Mouse (Mus musculus): ENCODE results near the gene Tbl3.
"Not testable (repeated sequence)": the region's sequence is repeated elsewhere in the genome, so short reads cannot be mapped to it uniquely, and the experiment has no call there.

The Tbl3 gene

DNA sequence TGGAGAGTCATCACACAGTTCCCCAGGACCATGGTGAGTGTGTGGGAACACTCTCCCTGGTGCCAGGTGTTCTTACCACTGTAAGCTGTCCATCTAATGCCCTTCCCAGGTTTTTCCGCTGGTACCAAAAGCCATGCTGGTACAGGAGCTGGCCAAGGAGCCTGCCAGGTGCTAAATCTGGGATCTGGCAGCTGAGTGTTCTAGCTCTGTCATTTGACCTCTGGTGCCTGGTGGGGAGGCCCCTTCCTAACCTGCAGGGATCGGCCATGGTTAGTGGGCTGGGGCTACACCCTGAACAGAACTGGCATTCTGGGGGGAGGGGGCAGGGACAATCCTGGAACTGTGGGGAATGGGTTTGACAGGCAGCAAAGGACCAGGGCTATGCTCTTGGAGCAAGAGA, 20.2 kb upstream of the Tbl3 start, which contains the start of gene Rpl3l:
TSS of gene Rpl3l (plus strand) at position 203 of the 400 bp plus-strand sequence.
- peak; percentile 58 to 66 for DNase-seq (ENCODE audit: low spot score in 2 of 2)

DNA sequence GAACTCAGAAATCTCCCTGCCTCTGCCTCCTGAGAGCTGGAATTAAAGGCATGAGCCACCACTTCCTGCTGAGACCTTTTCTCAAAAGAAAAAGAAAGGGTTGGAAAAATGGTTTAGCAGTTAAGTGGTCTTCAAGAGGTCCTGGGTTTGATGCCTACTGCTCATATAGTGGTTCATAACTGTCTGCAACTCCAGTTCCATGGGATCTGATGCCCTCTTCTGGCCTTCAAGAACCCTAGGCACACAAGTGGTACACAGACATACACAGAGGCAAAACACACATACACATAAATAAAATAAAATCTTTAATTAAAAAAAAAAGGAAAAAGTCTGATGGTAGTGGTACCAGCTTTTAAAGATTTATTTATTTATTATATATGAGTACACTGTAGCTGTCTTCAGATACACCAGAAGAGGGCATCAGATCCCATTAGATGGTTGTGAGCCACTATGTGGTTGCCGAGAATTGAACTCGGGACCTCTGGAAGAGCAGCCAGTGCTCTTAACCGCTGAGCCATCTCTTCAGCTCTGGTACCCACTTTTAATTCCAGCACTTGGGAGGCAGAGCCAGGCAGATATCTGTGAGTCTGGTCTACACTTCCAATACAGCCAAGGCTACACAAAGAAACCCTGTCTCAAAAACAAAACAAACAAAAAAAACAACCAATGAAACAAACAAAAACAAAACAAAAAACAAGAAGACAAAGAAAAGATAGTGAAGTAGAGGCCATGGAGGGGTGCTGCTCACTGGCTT, 18.4 kb upstream of the Tbl3 start:
- no peak for DNase-seq (ENCODE audit: low spot score in 2 of 2)

DNA sequence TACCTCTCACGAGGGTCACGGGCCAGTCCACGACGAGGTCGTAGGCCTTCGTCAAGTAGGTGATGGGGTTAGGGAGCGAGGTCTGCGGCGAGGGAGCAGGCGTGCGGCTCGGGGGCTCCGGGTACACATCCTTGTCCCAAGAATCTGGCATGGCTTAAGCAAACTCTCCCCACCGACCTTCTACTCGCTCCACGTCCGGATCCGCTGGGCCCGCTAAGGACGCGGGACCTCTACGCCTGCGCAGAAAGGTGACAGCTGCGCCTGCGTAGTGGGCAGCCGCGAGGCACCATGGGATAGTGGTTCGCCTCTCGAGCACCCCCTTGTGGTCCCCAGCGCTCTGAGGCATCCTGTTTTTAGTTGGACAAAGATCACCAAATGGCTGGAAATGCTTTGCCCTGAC, 16.7 kb upstream of the Tbl3 start, which contains the start of gene Ndufb10:
TSS of gene Ndufb10 (minus strand) at position 295 of the 400 bp plus-strand sequence.
- DNase-seq (ENCODE audit: low spot score in 2 of 2): peak; percentile 93 to 96

DNA sequence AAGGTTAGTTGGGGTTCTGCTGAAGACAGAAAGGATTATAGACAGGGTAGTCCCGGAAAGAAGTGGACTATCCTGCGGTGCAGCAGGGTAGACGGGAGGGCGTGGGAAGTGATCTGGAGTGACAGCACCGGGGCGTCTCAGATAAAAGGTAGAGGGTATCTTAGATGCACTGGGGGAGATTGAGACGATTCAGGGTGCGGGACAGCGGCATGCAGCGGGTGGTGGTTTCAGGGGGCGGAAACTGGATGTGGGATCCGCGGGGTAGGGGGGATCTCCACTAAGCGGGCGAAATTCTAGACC, 16.4 kb upstream of the Tbl3 start:
- no peak for DNase-seq (ENCODE audit: low spot score in 2 of 2)

DNA sequence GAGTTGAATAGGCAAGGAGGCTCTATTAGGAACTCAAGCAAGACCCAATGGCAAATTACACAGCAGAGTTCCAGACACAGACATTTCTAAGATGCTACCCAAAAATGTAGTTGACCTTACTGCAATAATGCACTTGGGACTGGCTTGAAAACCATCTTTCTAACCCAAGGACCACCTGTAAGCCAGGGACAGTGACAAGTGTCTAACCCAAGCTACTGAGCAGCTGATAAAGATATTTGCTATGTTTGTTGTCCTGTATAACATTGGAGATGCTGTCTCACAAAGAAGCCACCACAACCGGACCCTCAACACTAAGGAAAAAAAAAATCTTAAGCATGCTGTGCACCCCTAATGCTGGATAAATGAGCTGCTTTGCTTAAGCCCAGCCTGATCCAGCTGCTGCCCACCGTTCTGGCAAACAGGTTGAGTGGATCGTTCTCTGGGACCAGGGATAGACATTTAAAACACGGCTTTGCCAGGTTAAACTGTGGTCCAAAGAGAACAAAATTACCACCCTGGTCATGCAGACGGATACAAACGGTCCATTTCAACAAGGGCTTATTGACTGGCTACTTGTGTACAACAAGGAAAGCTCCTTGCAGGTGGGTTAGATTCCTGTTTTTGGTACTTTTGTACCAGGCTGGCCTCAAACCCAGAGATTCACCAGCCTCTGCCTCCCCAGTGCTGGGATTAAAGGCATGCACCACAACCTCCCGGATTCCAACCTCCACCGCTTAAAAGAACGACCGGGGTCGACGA, 15.8 kb upstream of the Tbl3 start:
- no peak for DNase-seq (ENCODE audit: low spot score in 2 of 2)

DNA sequence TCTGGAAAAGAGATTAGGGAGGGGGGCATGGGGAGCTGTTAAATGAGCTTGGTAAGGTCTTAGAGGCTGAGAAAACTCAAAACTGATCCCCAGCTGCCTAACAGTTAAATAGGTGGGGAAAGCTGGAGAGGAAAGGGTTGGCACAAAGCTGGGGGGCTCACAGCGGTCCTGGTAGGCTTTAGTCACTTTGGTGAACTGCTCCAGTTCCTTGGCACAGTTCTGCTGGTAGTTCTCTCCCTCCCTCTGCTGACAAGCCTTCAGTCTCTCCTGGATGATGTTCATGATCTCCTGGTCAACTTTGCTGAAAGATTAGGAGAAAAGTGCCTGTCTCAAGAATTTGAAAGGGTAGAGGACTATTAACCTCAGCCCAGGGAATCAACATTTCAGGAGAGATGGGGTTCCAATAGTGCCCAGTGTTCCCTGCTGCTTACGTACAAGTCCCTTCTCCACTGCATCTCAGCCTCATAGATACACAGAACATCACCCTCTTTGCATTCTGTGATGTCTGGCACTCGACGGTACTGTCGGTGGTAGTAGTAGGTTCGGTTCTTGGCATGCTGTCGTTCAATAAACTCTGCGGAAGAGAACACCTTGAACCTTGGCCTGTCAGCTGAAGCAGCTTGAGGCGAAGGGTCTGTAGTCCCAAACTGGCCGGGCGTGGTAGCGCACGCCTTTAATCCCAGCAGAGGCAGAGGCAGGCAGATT, 14.9 kb upstream of the Tbl3 start:
- no peak for DNase-seq (ENCODE audit: low spot score in 2 of 2)

DNA sequence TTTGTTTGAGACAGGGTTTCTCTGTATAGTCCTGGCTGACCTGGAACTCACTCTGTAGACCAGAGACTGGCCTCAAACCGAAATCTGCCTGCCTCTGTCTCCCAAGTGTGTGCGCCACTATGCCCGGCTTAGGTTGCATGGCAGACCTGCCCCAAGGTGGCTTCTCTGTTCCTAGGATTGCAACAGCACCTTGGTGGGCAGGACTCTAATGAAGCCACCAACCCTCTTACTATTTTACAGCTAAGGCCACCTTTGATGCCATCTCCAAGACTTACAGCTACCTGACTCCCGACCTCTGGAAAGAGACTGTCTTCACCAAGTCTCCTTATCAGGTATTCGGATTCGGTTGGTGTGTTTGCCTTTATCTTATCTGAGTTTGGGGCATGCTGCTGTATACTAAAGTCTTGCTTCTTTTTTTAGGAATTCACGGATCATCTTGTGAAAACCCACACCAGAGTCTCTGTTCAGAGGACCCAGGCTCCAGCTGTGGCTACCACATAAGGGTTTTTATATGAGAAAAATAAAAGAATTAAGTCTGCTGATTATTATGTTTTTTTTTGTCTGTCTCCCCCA, 14.0 kb upstream of the Tbl3 start:
- not testable (repeated sequence) for DNase-seq (ENCODE audit: low spot score in 2 of 2)

DNA sequence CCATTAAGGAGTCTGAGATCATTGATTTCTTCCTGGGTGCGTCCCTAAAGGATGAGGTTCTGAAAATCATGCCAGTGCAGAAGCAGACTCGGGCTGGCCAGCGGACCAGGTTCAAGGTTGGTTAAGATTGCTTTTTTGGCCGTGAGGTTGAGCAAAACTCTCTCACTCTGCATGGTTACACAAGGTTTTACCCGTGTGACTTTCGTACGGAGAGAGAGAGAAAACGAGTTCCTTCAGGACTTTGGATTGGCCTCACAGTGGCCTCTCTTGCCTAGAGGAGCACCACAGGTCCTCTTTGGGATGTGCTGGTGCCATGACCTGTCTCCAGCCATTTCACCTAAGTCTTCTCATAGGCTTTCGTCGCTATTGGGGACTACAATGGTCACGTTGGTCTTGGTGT, 13.2 kb upstream of the Tbl3 start:
- DNase-seq (ENCODE audit: low spot score in 2 of 2): not testable (repeated sequence)

DNA sequence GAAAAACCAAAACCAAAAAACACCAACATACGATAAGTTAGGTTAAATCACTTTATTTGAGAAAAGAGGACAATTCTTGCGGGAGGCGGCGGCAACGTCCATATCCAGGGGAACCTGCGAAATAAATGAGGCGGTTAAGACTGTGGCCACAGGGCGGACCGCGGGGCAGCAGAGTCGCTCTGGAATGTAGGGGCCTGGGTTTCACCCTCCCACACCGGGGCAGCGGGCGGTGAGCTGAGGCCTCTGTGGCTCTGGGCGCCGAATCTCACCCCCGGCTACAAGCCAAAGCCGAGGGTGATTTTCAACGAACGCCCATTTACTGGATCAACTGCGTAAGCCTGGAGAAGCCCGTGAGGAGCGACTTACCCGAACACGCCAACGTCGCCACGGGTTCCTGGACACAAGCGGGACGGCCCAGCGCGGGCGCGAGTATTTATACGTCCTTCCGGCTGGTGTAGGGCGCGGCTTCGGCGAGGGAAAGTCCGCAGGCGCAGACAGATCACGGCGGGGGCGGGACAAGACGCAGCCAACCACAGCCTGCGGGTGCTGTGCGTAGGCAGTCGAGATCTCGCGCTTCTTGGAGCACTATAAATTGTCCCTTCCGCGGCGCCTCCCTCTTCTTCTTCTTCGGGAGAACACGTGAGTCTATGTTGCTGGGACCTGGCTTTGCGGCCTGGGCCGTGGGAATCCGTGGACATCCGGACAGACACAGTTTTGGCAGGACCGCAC, 12.2 kb upstream of the Tbl3 start:
- peak; percentile 97 to 98 for DNase-seq (ENCODE audit: low spot score in 2 of 2)

DNA sequence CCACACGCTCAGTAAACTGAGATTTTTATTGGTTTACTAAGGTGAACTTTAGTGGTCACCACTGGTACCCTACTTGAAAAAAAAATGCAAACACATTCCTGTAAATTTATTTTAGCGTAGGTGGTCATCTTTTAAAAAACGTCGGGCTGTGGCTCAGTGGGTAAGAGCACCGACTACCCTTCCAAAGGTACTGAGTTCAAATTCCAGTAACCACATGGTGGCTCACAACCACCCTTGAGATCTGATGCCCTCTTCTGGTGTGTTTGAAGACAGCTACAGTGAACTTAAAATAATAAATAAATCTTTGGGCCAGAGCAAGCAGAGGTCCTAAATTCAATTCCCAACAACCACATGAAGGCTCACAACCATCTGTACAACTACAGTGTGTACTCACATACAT, 11.5 kb upstream of the Tbl3 start:
- not testable (repeated sequence) for DNase-seq (ENCODE audit: low spot score in 2 of 2)

DNA sequence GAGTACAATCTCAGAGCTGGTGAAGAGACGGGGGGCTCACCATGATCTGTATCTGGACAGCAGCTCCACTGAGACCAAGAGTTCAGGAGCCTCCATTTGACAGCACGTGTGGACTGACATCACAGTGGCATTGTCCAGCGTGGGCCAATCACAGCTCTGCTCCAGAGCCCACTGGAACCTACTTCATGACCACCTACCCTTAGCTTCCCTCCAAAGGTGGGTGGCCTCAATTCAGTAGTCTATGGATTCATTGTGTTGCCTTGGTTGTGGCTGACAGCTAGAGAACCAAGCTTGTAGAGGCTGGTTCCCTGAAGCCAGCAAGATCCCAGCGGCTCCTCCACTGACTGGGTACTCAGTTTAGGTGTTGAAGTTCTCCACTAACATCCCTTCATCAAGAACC, 10.5 kb upstream of the Tbl3 start, which contains the start of the genes Rnf151 and Rps2:
TSS of gene Rnf151 (minus strand) at position 121 of the 400 bp plus-strand sequence.
TSS of gene Rps2 (plus strand) at position 174 of the 400 bp plus-strand sequence.
- no peak for DNase-seq (ENCODE audit: low spot score in 2 of 2)

DNA sequence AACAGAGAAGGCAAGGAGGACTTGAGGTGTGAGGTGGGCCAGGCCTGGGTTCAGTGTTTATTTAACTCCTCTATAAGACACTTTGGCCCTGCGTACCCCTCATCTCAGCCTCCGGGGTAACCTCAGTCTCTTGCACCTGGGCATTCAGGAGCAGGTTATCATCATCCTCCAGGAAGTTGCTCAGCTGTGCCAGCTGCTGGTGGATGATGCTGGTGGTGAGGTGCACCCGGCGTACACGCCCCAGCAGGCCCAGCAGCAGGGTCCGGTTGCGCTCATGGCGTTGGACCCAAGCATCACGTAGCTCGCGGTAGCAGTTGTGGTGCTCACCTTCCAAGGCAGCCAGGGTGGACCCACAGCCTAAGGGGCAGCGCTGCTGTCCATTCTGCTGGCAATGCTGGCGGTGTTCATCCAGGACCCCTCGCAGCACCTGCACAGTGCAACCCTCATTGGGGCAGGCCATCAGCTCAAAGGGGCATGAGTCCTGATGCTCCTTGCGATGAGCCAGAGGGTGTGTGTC, 8.8 kb upstream of the Tbl3 start:
- no peak for DNase-seq (ENCODE audit: low spot score in 2 of 2)

DNA sequence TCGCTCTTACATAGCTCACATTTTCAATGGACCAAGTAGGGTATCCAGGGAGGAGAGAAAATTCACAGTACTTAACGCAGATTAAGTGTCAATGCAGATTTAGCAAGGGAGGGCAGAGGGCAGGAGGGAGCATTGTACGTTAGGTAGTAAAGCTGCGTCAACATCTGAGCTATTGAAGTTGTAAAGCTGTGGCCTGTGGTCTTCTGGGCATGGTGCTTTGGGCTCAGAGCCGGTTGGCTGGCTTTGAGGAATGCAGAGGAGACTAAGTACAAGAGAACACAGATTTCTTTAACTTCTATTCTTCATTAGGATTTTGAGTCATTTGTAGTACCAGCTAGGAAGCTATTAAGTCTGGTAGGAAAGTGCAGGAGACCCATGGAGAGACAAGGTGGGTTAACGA, 8.1 kb upstream of the Tbl3 start:
- no peak for DNase-seq (ENCODE audit: low spot score in 2 of 2)

DNA sequence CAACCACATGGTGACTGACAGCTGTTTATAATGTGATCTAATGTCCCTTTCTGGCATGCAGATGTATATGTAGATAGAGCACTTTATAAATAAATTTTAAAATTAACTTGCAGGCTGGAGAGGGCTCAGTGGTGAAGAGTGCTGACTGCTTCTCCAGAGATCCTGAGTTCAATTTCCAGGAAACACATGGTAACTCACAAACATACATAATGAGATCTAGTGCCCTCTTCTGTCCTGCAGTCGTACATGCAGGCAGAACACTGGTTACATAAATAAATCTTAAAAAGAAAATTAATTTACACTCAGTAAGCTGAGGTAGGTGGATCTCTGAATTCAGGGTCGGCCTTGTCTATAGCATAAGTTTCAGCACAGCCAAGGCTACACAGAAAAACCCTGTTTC, 1.2 kb upstream of the Tbl3 start:
- no peak for DNase-seq (ENCODE audit: low spot score in 2 of 2)

DNA sequence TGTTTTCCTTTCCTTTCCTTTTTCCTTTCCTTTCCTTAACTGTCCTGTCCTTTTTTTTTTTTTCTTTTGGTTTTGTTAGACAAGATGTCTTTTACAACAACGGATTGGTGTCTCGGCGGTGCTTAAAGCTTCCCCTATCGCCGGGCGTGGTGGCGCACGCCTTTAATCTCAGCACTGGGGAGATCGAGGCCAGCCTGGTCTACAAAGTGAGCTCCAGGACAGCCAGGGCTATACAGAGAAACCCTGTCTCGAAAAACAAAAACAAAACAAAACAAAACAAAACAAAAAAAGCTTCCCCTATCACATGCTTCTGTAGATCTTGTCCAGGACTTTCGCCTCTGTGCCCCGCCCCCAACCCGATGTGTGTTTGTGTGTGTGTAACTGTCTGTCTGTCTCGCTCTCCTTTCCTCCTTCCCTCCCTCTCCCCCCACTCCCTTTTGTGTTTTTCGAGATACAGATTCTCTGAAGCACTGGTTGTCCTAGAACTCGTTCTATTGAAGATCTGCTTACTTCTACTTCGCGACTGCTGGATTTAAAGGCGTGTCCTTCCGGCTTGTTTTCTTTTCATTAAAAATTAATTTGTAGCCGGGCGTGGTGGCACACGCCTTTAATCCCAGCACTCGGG, 453 bp upstream of the Tbl3 start:
- no peak for DNase-seq (ENCODE audit: low spot score in 2 of 2)

DNA sequence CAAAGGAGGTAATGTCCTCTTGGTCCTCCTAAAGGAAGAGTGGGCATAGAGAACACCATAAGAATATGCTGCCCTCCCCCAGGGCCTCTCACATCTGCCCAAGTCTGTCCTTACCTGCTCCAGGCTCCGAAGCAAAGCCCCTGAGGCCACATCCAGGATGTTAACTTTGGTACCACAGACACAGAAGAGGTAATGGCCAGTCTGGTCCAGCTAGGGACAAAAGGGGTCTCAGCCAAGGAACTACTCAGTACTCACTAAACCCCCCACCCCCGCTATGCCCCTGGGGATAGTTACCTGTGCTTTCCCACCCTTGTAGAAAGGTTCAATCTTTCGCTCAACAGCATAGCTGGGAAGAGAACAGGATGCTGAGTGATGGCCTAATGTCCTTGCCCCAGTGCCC, 1.6 kb downstream of the Tbl3 start:
- no peak for DNase-seq (ENCODE audit: low spot score in 2 of 2)

DNA sequence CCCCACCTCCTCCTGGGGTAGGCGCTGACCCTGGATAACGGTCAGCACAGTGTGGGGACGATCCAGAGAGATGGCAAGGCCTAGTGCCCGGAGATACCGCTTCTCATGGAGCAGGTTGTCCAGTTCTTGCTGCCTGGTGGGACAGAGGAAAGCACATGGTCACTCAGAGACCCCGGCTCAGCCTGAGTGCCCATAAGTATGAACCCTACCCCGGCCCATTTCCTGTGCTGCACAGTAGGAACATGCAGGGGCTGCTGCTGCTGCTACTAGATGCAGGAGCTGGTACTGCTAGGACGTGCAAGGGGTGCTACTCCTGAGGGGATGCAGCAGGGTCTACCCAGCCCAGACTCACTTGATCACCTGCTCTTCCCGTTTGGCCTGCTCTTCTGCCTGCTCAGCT, 6.2 kb downstream of the Tbl3 start:
- DNase-seq (ENCODE audit: low spot score in 2 of 2): no peak

DNA sequence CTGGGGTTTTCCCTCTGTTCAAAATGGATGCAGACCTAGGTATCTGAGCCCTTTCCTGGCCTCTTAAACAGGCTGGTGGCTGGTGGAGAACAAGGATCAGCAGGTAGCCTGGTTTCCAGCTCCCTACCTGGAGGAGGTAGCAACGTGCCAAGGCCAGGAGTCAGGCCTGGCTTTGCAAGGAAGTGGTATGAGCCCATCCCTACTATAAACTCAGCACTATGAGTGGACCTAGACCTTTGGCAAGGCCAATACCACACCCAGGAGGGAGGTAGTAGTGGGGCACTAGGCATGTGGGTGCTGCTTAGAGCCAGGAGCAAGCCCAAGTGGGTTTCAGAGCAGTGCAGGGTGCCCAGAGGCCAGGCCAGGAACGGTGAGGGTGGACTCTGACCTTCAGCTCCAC, 8.0 kb downstream of the Tbl3 start:
- no peak for DNase-seq (ENCODE audit: low spot score in 2 of 2)

DNA sequence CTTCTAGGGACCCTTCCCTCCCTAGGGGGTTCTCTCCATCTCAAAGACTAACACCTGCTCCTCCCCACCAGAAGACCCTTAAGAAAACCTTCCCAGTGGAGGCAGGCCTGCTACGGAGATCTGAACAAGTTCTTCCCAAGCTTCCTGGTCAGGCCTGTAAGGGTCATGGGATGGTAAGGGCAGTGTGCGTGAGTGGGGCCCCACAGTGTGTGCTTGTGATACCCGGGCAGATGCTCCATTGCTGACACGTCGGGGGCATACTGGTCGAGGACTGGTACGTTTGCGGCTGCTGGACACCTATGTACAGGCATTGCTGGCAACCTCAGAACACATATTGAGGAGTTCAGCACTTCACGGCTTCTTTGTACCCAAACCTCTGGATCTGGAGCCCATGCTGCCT, 8.7 kb downstream of the Tbl3 start:
- DNase-seq (ENCODE audit: low spot score in 2 of 2): no peak

DNA sequence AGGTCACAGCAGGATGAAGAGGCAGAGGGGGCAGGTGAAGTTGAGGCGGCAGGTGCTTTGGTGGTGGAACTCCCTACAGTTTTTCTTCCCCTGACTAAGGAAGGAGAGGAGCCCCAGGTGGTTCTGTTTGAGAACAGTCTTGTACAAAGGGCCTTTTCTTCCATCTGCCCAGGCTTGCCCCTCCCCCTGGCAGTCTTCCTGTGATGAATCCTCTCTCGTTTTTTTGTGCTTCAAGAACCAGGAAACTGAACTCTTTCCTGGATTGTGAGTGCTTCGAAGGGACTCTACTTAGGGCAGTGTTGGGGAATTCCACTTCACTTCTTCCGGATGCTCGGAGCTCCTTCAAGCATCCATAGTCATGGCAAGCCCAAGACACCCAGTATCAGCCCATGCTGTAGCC, 9.5 kb downstream of the Tbl3 start:
- no peak for DNase-seq (ENCODE audit: low spot score in 2 of 2)
